Mouse (Mus musculus): ENCODE data around the gene Nr2f1. TPM values are rescaled to one million over a fixed set of nuclear protein-coding genes. Genes with fewer than 3 reads are reported as not detected.
"Not testable (repeated sequence)": the region's sequence is repeated elsewhere in the genome, so short reads cannot be mapped to it uniquely, and the experiment has no call there.

The Nr2f1 gene
- 10 to 100 TPM; 17.8 to 33.0 TPM for total RNA-seq (2021)
- long read RNA-seq, experiment 1, transcript Nr2f1-201 (3 exons, 3,207 nt): major isoform, 10 of 13 reads
- long read RNA-seq, experiment 1, partial matches to known transcripts: 2 of 13 reads
- long read RNA-seq, experiment 1, other reads (novel, unspliced or antisense): 1 of 13 reads
- long read RNA-seq, experiment 2, partial matches to known transcripts: 1 of 2 reads
- long read RNA-seq, experiment 2, other reads (novel, unspliced or antisense): 0 of 2 reads

DNA sequence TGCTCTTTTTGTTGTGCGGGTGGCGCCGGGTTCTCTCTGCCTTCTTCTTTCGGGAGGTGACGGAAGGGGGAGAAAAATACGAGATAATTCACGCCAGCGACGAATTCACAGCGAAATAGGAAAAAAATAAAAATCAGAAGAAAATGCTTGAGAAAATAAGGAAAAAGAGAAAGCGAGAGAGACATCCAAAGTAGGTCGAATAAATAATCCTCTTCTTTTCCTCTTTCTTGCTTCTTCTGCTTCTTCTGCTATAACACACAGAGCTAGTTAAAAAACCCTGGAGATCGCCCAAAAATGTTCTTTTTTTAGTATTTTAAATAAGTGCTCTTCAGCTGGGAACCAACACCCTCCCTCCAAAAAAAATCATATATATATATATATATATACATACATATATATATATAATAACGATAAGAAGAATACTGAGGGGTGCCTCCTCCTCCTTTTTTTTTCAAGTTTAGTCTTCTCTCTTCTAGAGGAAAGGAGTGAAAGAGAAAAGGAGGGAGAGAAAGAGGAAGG, at the start of gene Nr2f1:
Nr2f1 (minus strand) TSS at position 116 of the 519 bp plus-strand sequence.
- no peak for DNase-seq

DNA sequence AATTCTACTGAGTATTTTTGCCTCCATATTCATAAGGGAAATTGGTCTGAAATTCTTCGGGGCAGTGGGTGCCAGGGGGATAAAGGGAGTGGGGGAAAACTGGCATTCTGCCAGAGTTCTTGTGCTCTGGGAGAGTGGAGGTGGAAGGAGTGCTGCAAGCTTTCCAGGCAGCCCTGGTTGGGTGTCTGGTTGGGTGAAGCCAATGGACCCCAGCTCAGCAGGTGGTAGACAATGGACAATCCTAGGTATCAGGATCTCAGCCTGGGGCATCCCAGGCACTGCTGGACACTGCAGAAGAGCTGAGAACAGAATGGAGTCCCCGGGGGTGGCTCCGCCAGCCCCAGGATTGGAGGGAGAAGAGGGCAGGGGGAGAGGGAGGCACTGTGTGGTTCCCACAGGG, 22.1 kb upstream of the Nr2f1 start:
- no peak for DNase-seq

- DNase-seq: not testable (repeated sequence)
These were observed 20.7 kb upstream of the Nr2f1 start for GRCm38 (mm10) chr13:78220238-78220637.

- DNase-seq: no peak
These were observed 15.7 kb upstream of the Nr2f1 start for GRCm38 (mm10) chr13:78215223-78215622.

DNA sequence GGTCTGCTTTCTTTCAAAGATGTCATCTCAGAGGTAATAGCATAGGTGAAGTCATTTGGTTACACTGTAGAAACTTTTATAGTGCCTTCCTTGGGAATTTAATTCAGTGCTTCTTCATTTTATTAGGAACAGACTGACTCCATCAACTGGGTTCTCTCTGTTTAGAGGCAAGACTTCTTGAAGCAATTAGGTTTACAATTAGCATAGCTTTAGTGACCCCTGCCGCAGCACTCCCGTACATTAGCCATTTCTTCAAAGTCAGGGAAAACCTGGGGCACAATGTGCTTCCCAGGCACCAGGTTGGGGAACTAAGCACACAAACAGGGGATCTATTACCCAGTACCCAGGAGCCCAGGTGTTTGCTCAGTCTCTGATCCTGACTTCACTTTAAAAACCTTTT, 13.6 kb upstream of the Nr2f1 start:
- no peak for DNase-seq

GRCm38 (mm10) chr13:78212111-78212510, 12.6 kb upstream of the Nr2f1 start:
- DNase-seq: no peak

DNA sequence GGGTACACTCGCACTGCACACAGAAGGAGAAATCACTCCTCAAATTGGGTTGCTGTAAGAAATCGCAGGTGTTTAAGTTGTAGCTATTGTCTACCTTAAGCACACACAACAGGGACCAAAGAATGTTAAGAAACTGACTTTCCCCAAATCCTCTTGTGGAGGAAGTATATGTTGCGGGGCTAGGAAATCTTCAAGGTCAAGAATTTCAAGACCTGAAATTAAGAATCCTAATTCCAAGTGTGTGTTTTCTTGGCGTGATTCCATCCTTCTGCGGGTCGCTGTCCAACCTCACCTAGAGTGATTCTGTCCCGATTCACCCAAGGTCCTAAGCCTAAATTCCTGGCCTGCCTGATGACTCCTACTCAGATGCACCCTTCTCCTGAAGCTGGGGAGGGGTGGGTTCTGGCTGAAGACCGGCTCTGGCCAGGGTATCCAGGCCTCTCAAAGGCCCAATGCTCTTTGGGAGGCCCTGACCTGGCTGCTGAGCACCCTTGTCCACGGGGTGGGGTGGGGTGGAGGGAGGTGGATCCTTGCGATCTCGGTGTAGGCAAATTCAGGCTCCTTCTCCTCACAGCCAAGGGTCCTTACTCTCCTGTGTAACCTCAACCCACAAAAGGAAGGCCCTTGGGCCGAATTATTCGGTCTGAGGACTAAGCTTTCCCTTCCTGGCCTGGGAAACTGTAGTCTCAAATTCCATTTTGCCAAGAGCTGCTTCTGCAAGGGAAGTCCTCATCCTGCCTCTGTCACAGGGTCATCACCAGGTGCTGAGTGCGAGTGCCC, 11.9 kb upstream of the Nr2f1 start:
- DNase-seq: no peak

- DNase-seq: no peak
These were observed 11.2 kb upstream of the Nr2f1 start for GRCm38 (mm10) chr13:78210748-78211089.

DNA sequence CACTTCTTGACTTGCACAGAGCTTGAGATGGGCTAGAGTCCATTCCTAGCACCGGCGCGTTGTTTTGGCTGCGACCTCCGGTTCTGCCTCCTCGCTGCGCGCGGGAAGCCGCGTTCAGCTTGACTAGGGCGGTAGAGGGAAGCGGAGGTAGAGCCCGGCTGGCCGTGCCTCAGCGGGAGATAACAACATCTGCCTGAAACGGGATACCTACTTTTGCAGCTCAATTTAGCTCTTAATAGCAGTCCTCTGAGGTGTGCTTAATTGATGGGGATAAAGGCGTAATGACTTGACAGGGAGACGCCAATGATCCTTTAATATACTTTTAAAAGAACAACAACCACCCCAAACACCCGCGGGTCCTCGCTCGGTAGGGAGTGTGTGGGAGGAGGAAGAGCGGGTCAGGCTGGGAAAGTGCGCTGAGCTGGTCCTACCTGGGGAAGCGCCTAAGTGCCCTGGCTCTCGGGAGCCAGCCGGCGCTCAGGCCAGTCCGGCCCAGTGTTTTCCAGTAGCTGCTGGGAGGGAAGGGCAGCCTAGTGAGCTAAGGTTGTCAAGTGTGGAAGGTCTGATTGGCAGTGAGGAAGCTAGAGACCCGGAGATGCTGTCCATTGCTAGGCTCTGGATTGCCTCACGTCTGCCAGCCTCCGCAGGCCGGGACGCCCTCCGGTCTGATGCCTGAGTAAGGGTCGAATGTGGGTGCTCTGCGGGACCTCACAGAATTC, 10.6 kb upstream of the Nr2f1 start:
- DNase-seq: peak; percentile 49 to 63

GRCm38 (mm10) chr13:78209611-78210028, 10.1 kb upstream of the Nr2f1 start:
- DNase-seq: no peak

- no peak for DNase-seq
These were observed 9.3 kb upstream of the Nr2f1 start for GRCm38 (mm10) chr13:78208689-78209410.

DNA sequence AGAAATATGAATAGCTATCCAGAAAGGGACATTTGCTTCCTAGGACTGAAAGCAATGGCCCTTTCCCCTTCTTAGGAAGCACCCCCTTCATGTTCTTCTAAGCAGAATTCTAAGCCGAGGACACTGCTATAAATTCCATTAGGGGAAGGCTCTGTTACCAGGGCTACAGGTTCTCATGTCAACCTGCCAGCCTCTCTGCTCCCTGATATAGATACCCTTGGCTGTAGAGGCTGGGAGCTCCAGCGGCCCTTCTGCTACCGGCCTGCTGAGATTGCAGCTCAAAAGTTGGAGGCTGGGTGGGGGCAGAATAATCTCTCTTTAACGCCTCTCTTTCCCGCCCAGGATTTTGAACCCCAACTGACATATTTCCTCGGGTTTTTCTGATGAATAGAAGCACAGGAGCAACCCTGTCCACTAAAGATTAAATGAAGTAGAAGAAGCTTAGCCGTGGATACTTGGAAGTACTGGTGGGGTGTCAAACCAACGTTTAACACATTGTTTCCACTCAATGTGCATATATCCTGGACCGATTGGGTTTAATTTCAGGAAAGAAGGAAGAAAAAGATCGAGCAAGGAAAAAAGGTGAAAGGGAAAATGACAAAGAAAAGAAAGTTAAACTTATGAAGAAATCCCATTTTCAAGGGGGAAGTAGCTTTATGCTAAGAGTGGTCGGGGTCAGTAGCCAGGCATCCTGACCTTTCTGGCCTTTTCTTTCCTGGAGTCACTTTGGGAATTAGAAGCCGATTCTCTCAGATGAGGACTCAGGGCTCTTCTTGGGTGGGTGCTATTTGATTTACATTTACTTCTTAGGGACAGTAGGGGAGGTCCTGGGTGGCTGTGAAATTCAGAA, 8.5 kb upstream of the Nr2f1 start:
- peak; percentile 47 to 60 for DNase-seq

DNA sequence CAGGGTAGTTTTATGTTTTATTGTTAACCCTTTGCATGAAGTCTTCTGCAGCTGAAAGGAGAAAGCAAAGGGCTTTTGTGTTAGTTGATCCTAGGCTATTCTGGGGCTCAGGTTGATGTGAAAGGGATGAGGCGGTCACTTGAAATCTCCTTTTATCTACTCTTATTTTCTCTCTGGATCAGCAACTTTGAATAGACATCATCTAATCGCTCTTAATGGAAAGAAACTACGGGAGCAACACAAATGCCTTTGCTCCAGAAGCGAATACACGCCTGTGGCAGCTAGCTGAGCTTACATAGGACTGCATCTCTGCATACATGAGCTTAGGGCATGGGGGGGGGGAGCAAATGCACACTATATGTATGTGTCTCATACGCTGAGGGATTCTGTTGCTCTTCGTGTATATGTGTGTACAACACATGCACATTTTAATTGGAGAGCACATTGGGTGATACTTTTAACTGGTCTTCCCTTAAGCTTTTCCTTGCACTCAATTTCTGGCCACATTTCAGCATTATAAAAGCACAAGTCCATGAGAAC, 7.4 kb upstream of the Nr2f1 start:
- DNase-seq: no peak

DNA sequence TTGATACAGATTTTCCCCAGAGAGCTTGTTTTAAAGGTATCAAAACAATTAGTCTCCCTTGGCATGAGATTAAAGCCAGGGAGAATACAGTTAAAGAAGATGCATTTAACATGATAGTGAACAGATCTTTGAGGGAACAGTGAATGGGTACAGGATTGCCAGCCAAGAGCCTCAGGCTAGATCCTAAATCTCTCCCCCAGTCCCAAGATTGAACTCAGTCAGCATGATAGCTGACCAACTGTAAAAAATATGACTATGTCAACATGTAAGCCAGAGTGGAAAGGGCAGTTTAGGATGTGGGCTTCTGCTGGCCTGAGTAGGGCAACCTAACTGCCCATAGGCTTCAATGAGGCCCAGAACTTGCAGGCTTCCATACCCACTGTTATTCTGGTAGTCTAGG, 5.9 kb upstream of the Nr2f1 start:
- DNase-seq: no peak

GRCm38 (mm10) chr13:78203348-78204061, 3.9 kb upstream of the Nr2f1 start:
- DNase-seq: peak; percentile 76 to 88

- DNase-seq: peak; percentile 62 to 68
These were observed 3.2 kb upstream of the Nr2f1 start for GRCm38 (mm10) chr13:78202574-78203347.

DNA sequence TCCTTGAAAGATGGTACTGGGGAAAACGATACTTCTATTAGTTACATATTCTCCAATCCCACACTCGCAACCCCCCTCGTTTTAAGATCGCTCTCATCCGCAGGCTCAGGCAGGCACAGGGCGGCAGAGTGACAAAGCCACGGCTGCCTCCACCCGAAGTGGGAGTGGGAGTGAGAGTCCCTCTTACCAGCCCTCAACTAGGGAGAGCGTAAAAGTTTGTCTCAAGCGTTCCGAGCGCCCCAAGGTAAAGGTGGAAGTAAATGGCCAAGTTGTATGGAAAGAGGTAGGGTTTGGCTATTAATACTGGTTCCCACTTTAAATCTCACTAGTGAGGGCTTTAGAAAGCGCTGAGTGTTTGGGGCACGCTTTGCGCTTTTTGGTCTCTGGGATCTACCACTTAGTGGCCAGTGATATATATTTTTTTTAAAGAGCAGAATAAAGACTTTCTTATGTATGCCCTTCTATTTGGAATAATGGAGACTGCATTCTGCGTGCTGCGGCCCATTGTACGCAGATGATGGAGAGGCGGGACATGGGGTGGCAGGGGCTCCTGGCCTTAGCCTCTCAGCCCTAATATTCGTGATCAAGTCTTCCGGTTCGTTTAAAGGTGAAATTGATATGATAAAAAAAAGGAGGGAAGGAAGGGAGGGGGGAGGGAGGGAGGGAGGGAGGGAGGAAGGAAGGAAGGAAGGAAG, 2.5 kb upstream of the Nr2f1 start:
- DNase-seq: peak in 1 of 2 experiments; percentile 39

DNA sequence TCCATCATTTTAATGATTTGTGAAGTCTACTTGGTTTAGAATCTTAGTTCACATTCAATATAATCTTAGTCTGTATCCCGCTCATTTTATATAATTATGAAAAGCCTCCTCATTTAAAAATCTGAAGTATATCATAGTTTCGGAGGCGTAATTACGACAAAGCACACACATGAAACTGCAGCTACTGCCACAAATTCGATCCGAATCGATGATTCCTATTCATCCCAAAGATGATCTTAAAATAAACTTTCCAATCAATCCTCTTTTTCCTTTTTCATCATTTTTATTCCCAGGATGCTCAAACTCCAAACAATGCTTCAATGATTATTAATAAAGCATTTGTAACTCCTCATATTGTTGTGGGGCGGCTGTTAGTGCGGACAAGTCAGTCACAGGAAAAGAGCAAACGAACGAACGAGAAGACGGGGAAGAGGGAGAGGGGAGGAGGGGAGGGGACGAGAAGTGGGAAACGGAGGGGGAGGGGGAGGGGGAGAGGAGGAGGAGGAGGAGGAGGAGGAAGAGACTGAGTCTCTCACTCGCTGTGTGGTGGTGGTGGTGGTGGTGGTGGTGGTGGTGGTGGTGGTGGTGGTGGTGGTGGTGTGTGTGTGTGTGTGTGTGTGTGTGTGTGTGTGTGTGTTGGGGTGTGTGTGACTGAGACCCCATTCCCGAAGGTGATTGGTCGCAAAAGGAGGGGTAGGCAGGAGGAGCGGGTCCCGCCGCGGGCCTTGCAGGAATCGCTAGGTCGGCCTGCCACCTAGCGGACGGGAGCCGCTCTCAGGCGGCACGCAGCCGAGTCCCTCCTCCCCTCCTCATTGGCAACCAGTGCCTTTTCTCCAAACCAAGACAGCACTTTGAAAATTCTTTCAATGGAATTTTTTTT, 1.7 kb upstream of the Nr2f1 start:
- DNase-seq: peak; percentile 93 to 96

Measured in adrenal gland, postnatal 36 days (tissue).